Mouse (Mus musculus) central nervous system, embryonic 14 days (tissue): ENCODE measurements around the gene Dedd2. TPM values are rescaled to one million over a fixed set of nuclear protein-coding genes. Genes with fewer than 3 reads are reported as not detected.

Source experiments
- polyA plus RNA-seq: library from polyadenylated mRNA; depleted of rRNA; stranded (reverse); fragments of >200 nt; gene quantifications from 2 replicates; pipeline ENCODE4 v1.2.3, GENCODE M21; 2012; rRNA removed

Gene Dedd2
- polyA plus RNA-seq, result 14.1 and 16.0 TPM in 2 replicates

GRCm38 (mm10) chr7:25220457-25221101 is at the start of gene Dedd2:
Gene Dedd2, minus strand, starts transcription at chr7:25220615.

DNA sequence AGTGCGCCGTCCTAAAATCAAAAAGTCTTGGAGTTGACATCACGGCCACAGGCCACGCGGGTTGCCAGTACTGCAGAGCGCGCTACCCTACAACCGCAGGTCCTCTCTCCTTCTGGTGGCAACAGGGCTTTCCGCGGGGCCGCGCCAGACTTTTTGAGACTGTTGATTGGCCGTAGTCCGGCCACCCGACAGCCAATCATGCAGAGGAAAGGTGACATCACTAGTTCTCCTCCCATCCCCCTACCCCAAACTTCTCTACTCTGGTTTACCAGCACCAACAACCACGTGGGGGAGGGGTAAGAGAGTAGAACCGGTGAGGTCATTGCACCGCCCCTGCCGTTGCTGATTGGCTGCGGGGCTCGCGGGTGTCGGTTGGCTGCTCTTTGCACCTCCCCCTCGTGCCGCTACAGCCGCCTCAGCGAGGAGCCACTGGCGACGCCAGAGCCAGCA is 46.9 kb upstream of the Dedd2 start, which contains the start of gene Cic:
Gene Cic (plus strand): TSS at position 404 of the 450 bp plus-strand sequence.

DNA sequence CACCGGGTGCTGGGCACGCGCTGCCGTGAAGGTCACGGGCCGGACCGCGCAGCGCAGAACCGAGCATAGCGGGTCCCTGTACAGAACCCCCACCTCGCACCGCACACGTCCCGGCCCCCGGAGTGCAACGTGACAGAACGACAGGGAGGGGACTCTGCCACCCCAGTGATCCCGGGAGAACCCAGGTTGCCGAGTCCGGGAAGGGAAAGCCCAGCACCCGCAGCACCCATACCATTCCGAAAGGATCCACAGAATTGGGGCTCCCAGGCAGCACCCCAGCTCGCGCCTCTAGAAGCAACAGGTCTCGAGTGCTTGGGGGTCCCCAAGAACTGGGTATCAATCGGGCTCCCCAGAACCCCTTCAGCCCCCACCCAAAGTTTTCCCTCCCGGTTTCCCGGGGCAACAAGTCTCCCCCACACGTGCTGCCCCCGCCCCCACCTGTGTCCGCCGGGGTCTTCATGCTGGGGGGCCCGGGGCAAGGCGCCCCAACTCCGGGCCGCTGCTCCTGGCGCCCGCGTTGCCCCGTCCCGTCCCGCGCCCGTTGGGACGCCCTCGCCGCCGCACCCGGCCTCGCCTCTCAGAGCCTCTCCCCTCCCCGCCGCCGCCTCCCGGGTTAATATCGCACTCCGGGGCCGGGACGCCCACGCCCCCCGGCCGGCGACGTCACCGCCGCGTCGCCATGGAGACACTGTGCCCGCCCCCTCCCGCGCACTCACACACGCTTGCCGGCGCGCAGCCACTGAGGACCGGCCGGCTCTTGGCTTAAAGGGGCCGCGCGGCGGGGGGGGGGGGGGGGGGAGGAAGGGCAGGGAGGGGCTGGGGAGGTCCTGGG is 29.9 kb upstream of the Dedd2 start, which contains the start of gene Erf:
Gene Erf (minus strand): TSS at position 621 of the 832 bp plus-strand sequence.

DNA sequence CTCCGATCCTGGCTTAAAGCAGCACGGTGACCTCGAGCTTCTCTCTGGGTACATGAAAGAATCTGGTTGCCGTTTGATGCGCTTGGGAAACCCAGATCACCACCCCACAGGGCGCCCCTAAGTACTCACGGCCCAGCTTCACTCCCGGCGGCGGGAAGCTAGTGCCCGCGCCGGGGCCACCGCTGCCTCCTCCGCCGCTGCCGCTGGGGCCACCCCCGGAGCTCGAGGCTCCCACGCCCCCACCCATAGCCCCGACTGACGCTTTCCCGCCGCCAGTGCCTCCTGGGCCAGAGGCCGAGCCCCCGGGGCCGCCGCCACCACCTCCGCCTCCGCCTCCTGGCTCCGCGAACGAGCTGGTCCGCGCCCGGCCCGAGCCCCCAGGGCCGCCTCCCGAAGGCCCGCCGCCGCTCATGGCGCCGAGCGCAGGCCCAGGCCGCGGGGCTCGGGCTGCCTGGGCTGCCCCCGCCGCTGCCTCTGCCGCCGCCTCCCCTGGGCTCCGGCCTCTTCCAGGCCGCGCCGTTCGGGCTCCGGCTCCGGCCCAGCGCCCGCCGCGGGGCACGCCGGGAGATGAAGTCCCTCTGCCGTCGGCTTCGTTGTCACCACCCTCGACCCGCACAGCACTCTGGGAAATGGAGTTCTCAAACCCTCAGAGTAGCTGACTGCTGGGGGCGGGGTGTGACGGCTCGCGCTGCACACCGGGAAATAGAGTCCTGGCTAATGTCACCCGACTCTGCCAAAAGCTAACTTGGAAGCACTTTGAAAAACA is 17.0 kb upstream of the Dedd2 start, which contains the start of gene Gsk3a:
Gene Gsk3a (minus strand): TSS at position 603 of the 766 bp plus-strand sequence.

GRCm38 (mm10) chr7:25221102-25221883 is 878 bp upstream of the Dedd2 start, which contains the start of gene Zfp526:
Gene Zfp526, plus strand, starts transcription at chr7:25221425.

GRCm38 (mm10) chr7:25179606-25180161 is 40.7 kb downstream of the Dedd2 start, which contains the start of gene Pou2f2:
Gene Pou2f2, minus strand, starts transcription at chr7:25179726.

Other genes starting within 250 kb of the Dedd2 start
- 197 and 219 TPM in 2 replicates for gene Rabac1, start 247.9 kb downstream of the Dedd2 start, polyA plus RNA-seq
- 185 and 206 TPM in 2 replicates for gene Atp1a3, start 214.7 kb downstream of the Dedd2 start, polyA plus RNA-seq
- gene Grik5, start 148.3 kb downstream of the Dedd2 start, polyA plus RNA-seq, result 120 and 130 TPM in 2 replicates
- gene Zfp574, start 148.0 kb downstream of the Dedd2 start, polyA plus RNA-seq, result 36.7 and 37.7 TPM in 2 replicates
- gene Pou2f2, start 40.9 kb downstream of the Dedd2 start, polyA plus RNA-seq, result 37.3 and 37.7 TPM in 2 replicates
- 8.8 and 9.1 TPM in 2 replicates for gene Zfp526, start 810 bp upstream of the Dedd2 start, polyA plus RNA-seq
- gene Gsk3a, start 17.2 kb upstream of the Dedd2 start, polyA plus RNA-seq, result 199 and 203 TPM in 2 replicates
- 28.3 and 33.7 TPM in 2 replicates for gene Erf, start 30.1 kb upstream of the Dedd2 start, polyA plus RNA-seq
- 144 and 151 TPM in 2 replicates for gene Cic, start 47.1 kb upstream of the Dedd2 start, polyA plus RNA-seq
- 586 and 600 TPM in 2 replicates for gene Pafah1b3, start 77.4 kb upstream of the Dedd2 start, polyA plus RNA-seq
- gene Prr19, start 80.8 kb upstream of the Dedd2 start, polyA plus RNA-seq, result 1.3 and 2.1 TPM in 2 replicates
- 122 and 148 TPM in 2 replicates for gene Tmem145, start 85.5 kb upstream of the Dedd2 start, polyA plus RNA-seq
- 45.9 and 47.2 TPM in 2 replicates for gene Megf8, start 96.5 kb upstream of the Dedd2 start, polyA plus RNA-seq
- 0.11 TPM in 1 of 2 replicates, not detected in the other for gene Cnfn, start 149.1 kb upstream of the Dedd2 start, polyA plus RNA-seq
- 11.5 and 12.0 TPM in 2 replicates for gene Lipe, start 178.1 kb upstream of the Dedd2 start, polyA plus RNA-seq
- gene Cxcl17, start 192.3 kb upstream of the Dedd2 start, polyA plus RNA-seq, result 0.10 TPM in 1 of 2 replicates, not detected in the other